16 mouse cellular contexts compared by ENCODE assay signal in genomic region chr12:34617836-34618235, GRCm38 (mm10).
DNase-seq lines count a peak whose midpoint lies in the region; ATAC-seq and TF ChIP-seq lines count a peak whose summit lies in the region.
"Had no signal": no experiment of that assay in that cellular context is flagged by ENCODE, and none has a peak within 500 bp of the region (broad histone marks: within the 10 kb centered on the region; RNA-seq: fewer than 3 reads in every experiment).

No protein-coding gene starts in this region.

- H3K9ac ChIP-seq in hindbrain, postnatal 0 days (replicated peaks; ENCODE audit: low read length), result no peak overlapping the region
- H3K9ac ChIP-seq: embryonic facial prominence, embryonic 15.5 days; liver, embryonic 15.5 days had no signal

- no peak for DNase-seq in frontal cortex, postnatal 14 days (ENCODE audit: low spot score in 2 of 2)
- peak; percentile 3 to 31 for DNase-seq in layer of hippocampus, adult 18-20 months (ENCODE audit: low spot score in 2 of 2)
- no peak for DNase-seq in layer of hippocampus, adult 11-12 months (ENCODE audit: low spot score)
- DNase-seq in brain, embryonic 14.5 days (ENCODE audit: low read depth), result peak; percentile 54
- DNase-seq in hindbrain, postnatal 0 days (ENCODE audit: low spot score), result peak; percentile 3
- no peak for DNase-seq in right cerebral cortex, postnatal 36 days (ENCODE audit: low spot score in 2 of 2)
- DNase-seq: adrenal gland, postnatal 10 days; cerebellum, adult 8-10 months; gastrocnemius, postnatal 10 days; layer of hippocampus, adult 9-11 months had no signal

- 42% methylated on average over 10 of the region's 10 CpGs for WGBS in hindbrain, postnatal 0 days

- H3K4me1 ChIP-seq in hindbrain, postnatal 0 days (ENCODE audit: insufficient read depth, low read length), result peaks cover 4% of the 10 kb centered on the region; the same call in 1 of the 2 replicates
- H3K4me1 ChIP-seq: embryonic facial prominence, embryonic 15.5 days; liver, embryonic 15.5 days had no signal

- no peak overlapping the region for H3K27ac ChIP-seq in hindbrain, postnatal 0 days
- H3K27ac ChIP-seq: embryonic facial prominence, embryonic 15.5 days; kidney, postnatal 0 days; liver, embryonic 15.5 days had no signal

- no peak for TF ChIP-seq POLR2A in brain, embryonic 14.5 days (IDR thresholded peaks at IDR 0.05; ENCODE audit: borderline replicate concordance, extremely low read depth, insufficient read depth, insufficient read length, poor library complexity, severe bottlenecking)

- H3K36me3 ChIP-seq in hindbrain, postnatal 0 days (ENCODE audit: insufficient read depth, low read length), result no peaks in the 10 kb centered on the region
- H3K36me3 ChIP-seq: embryonic facial prominence, embryonic 15.5 days; liver, embryonic 15.5 days had no signal

- H3K9me3 ChIP-seq in hindbrain, postnatal 0 days (ENCODE audit: low read length), result no peaks in the 10 kb centered on the region
- H3K9me3 ChIP-seq: embryonic facial prominence, embryonic 15.5 days; liver, embryonic 15.5 days had no signal

- TF ChIP-seq CTCF in brain, embryonic 14.5 days (IDR thresholded peaks at IDR 0.05; ENCODE audit: borderline replicate concordance, extremely low read depth, insufficient read depth, insufficient read length), result no peak
- TF ChIP-seq CTCF in hindbrain, postnatal 0 days (IDR thresholded peaks at IDR 0.05; ENCODE audit: low read depth), result no peak

- peak; percentile 72 for ATAC-seq in frontal cortex, adult (ENCODE audit: low TSS enrichment)
- no peak for ATAC-seq in hindbrain, postnatal 0 days
- ATAC-seq: intestine, postnatal 0 days; lung, postnatal 0 days had no signal

- H3K27me3 ChIP-seq in hindbrain, postnatal 0 days (ENCODE audit: insufficient read depth, low read length), result no peaks in the 10 kb centered on the region
- H3K27me3 ChIP-seq: embryonic facial prominence, embryonic 15.5 days; liver, embryonic 15.5 days had no signal

- peak overlapping the region; percentile 2; the same call in 1 of the 2 replicates for H3K4me3 ChIP-seq in hindbrain, postnatal 0 days (ENCODE audit: low read length)
- H3K4me3 ChIP-seq: embryonic facial prominence, embryonic 15.5 days; liver, embryonic 15.5 days had no signal

- H3K4me2 ChIP-seq in hindbrain, postnatal 0 days (ENCODE audit: low read depth, low read length), result peak overlapping the region; percentile 40
- H3K4me2 ChIP-seq: embryonic facial prominence, embryonic 15.5 days; liver, embryonic 15.5 days had no signal

Comparison
In these comparisons a context has a peak if more than half of its experiments do, and no peak if none do; other contexts are left out.
1. DNase-seq: peak in layer of hippocampus, adult 18-20 months (2 of 2), brain, embryonic 14.5 days (single experiment) and hindbrain, postnatal 0 days (single experiment); none in frontal cortex, postnatal 14 days (0 of 2), layer of hippocampus, adult 11-12 months (single experiment) and right cerebral cortex, postnatal 36 days (0 of 2).